Mouse (Mus musculus): ENCODE measurements around the gene Tmem204.

Tmem204 gene

GRCm38 (mm10) chr17:25084835-25085385 lies 1.5 kb upstream of the Tmem204 start:
- no peak for DNase-seq (ENCODE audit: low spot score in 2 of 2)

- no peak for DNase-seq (ENCODE audit: low spot score in 2 of 2)
Measured at GRCm38 (mm10) chr17:25082887-25083286, 504 bp downstream of the Tmem204 start.

- DNase-seq (ENCODE audit: low spot score in 2 of 2), result peak in 1 of 2 experiments; percentile 27
Measured at GRCm38 (mm10) chr17:25082081-25082847, 1.1 kb downstream of the Tmem204 start.

GRCm38 (mm10) chr17:25080960-25081381 lies 2.4 kb downstream of the Tmem204 start:
- no peak for DNase-seq (ENCODE audit: low spot score in 2 of 2)

- DNase-seq (ENCODE audit: low spot score in 2 of 2), result no peak
Measured at GRCm38 (mm10) chr17:25080210-25080609, 3.2 kb downstream of the Tmem204 start.

- DNase-seq (ENCODE audit: low spot score in 2 of 2), result peak; percentile 41 to 43
Measured at GRCm38 (mm10) chr17:25077771-25078372, 5.5 kb downstream of the Tmem204 start.

- DNase-seq (ENCODE audit: low spot score in 2 of 2), result peak in 1 of 2 experiments; percentile 32
Measured at GRCm38 (mm10) chr17:25076906-25077305, 6.5 kb downstream of the Tmem204 start.

- DNase-seq (ENCODE audit: low spot score in 2 of 2), result no peak
Measured at GRCm38 (mm10) chr17:25068690-25069089, 14.7 kb downstream of the Tmem204 start.

- DNase-seq (ENCODE audit: low spot score in 2 of 2), result no peak
Measured at GRCm38 (mm10) chr17:25067442-25067851, 15.9 kb downstream of the Tmem204 start.

GRCm38 (mm10) chr17:25066595-25066994 lies 16.8 kb downstream of the Tmem204 start:
- DNase-seq (ENCODE audit: low spot score in 2 of 2), result no peak

GRCm38 (mm10) chr17:25065189-25065588 lies 18.2 kb downstream of the Tmem204 start:
- no peak for DNase-seq (ENCODE audit: low spot score in 2 of 2)

GRCm38 (mm10) chr17:25064351-25064750 lies 19.0 kb downstream of the Tmem204 start:
- DNase-seq (ENCODE audit: low spot score in 2 of 2), result no peak

- DNase-seq (ENCODE audit: low spot score in 2 of 2), result no peak
Measured at GRCm38 (mm10) chr17:25063872-25064271, 19.5 kb downstream of the Tmem204 start.

GRCm38 (mm10) chr17:25063261-25063660 lies 20.1 kb downstream of the Tmem204 start:
- DNase-seq (ENCODE audit: low spot score in 2 of 2), result no peak

- DNase-seq (ENCODE audit: low spot score in 2 of 2), result no peak
Measured at GRCm38 (mm10) chr17:25057041-25057440, 26.4 kb downstream of the Tmem204 start.

- DNase-seq (ENCODE audit: low spot score in 2 of 2), result peak; percentile 6 to 20
Measured at GRCm38 (mm10) chr17:25053274-25053673, 30.1 kb downstream of the Tmem204 start.

GRCm38 (mm10) chr17:25047143-25047542 lies 36.2 kb downstream of the Tmem204 start:
- no peak for DNase-seq (ENCODE audit: low spot score in 2 of 2)

- no peak for DNase-seq (ENCODE audit: low spot score in 2 of 2)
Measured at GRCm38 (mm10) chr17:25045281-25045680, 38.1 kb downstream of the Tmem204 start.

GRCm38 (mm10) chr17:25044879-25045278 lies 38.5 kb downstream of the Tmem204 start:
- no peak for DNase-seq (ENCODE audit: low spot score in 2 of 2)

GRCm38 (mm10) chr17:25036183-25036582 lies 47.2 kb downstream of the Tmem204 start:
- peak in 1 of 2 experiments; percentile 9 for DNase-seq (ENCODE audit: low spot score in 2 of 2)

GRCm38 (mm10) chr17:25016292-25017132 lies 66.9 kb downstream of the Tmem204 start:
- peak; percentile 76 to 82 for DNase-seq (ENCODE audit: low spot score in 2 of 2)

All from right cerebral cortex, adult 2 months (tissue).